Mouse (Mus musculus): ENCODE results near the gene Hsd17b11. TPM values are rescaled to one million over a fixed set of nuclear protein-coding genes. Genes with fewer than 3 reads are reported as not detected.

The Hsd17b11 gene
- polyA plus RNA-seq, 1 experiment from 2014 or later: 3.7 TPM

Small RNA genes within 50 kb of the gene (microRNA-seq; reads per million reads assigned to microRNA genes)
- gene Mir5619: 2.0 reads per million, percentile 5 among the genes with 10 or more reads in this experiment

Other genes starting within 250 kb of the Hsd17b11 start
- gene Klhl8, start 110.7 kb downstream of the Hsd17b11 start, polyA plus RNA-seq (2016; fragmentation: Nextera tagmentation; extraction: Ambion mirVana): 14.6 and 15.2 TPM in 2 replicates
- 0.20 TPM in 1 of 2 replicates, not detected in the other for gene Hsd17b13, start 44.5 kb downstream of the Hsd17b11 start, polyA plus RNA-seq (2016; fragmentation: Nextera tagmentation; extraction: Ambion mirVana)
- gene Nudt9, start 24.4 kb upstream of the Hsd17b11 start, polyA plus RNA-seq (2016; fragmentation: Nextera tagmentation; extraction: Ambion mirVana): 69.0 and 76.0 TPM in 2 replicates
- gene Gm17660, start 55.7 kb upstream of the Hsd17b11 start, polyA plus RNA-seq (2016; fragmentation: Nextera tagmentation; extraction: Ambion mirVana): not detected in 2 replicates
- 50.1 and 50.9 TPM in 2 replicates for gene Sparcl1, start 91.8 kb upstream of the Hsd17b11 start, polyA plus RNA-seq (2016; fragmentation: Nextera tagmentation; extraction: Ambion mirVana)
- gene Dspp, start 148.8 kb upstream of the Hsd17b11 start, polyA plus RNA-seq (2016; fragmentation: Nextera tagmentation; extraction: Ambion mirVana): not detected in 2 replicates
- 0.33 and 0.43 TPM in 2 replicates for gene Dmp1, start 180.7 kb upstream of the Hsd17b11 start, polyA plus RNA-seq (2016; fragmentation: Nextera tagmentation; extraction: Ambion mirVana)

All from embryonic facial prominence, embryonic 12.5 days (tissue).